9 mouse cellular contexts compared by ENCODE assay signal in genomic region chr10:93291843-93292242, GRCm38 (mm10). TPM values are rescaled to one million over a fixed set of nuclear protein-coding genes. Genes with fewer than 3 reads are reported as not detected.
DNase-seq lines count a peak whose midpoint lies in the region; ATAC-seq and TF ChIP-seq lines count a peak whose summit lies in the region.
"Had no signal": no experiment of that assay in that cellular context is flagged by ENCODE, and none has a peak within 500 bp of the region (broad histone marks: within the 10 kb centered on the region; RNA-seq: fewer than 3 reads in every experiment).

No protein-coding gene starts in this region.

- no peak overlapping the region for H3K4me2 ChIP-seq in liver, postnatal 0 days (ENCODE audit: low read depth, low read length)
- H3K4me2 ChIP-seq: limb, embryonic 13.5 days had no signal

- no peak for TF ChIP-seq EP300 in liver, postnatal 0 days (IDR thresholded peaks at IDR 0.05; ENCODE audit: low read depth)

- no peak overlapping the region for H3K4me3 ChIP-seq in liver, postnatal 0 days (ENCODE audit: low read depth, low read length)
- H3K4me3 ChIP-seq: limb, embryonic 13.5 days had no signal

- peak; percentile 79 for ATAC-seq in CD4-positive, CD25-positive, alpha-beta regulatory T cell, adult 4 months
- ATAC-seq in common myeloid progenitor, adult 5-6 weeks (replicated peaks; ENCODE audit: low read depth, poor library complexity, severe bottlenecking), result peak; percentile 52
- peak; percentile 64; the same call in 1 of the 2 replicates for ATAC-seq in liver, postnatal 0 days

- H3K36me3 ChIP-seq in liver, postnatal 0 days (replicated peaks; ENCODE audit: insufficient read depth, low read length), result no peaks in the 10 kb centered on the region

- H3K27ac ChIP-seq in liver, postnatal 0 days (ENCODE audit: low read depth), result no peak overlapping the region
- H3K27ac ChIP-seq: limb, embryonic 13.5 days had no signal

- H3K9ac ChIP-seq in liver, postnatal 0 days (replicated peaks), result no peak overlapping the region
- H3K9ac ChIP-seq: limb, embryonic 13.5 days had no signal

- DNase-seq in adrenal gland, adult 18-20 months (ENCODE audit: low spot score in 2 of 2), result peak; percentile 79 to 88
- DNase-seq in heart, adult 11 months, result peak; percentile 98
- DNase-seq in kidney, adult 8-10 months, result peak; percentile 78 to 89
- DNase-seq in liver, postnatal 0 days, result peak; percentile 82
- DNase-seq in ovary, postnatal 10 days (ENCODE audit: low spot score), result peak; percentile 50
- peak; percentile 84 for DNase-seq in thymus, postnatal 14 days

- H3K4me1 ChIP-seq in liver, postnatal 0 days (ENCODE audit: insufficient read depth), result no peaks in the 10 kb centered on the region

- no peaks in the 10 kb centered on the region for H3K27me3 ChIP-seq in liver, postnatal 0 days (ENCODE audit: insufficient read depth, low read length)
- H3K27me3 ChIP-seq: limb, embryonic 13.5 days had no signal

- peak; percentile 86 for TF ChIP-seq CTCF in liver, postnatal 0 days (IDR thresholded peaks at IDR 0.05; ENCODE audit: low read depth)

- H3K9me3 ChIP-seq in liver, postnatal 0 days (ENCODE audit: low read length), result no peaks in the 10 kb centered on the region
- H3K9me3 ChIP-seq: limb, embryonic 13.5 days had no signal

- WGBS in liver, postnatal 0 days (ENCODE audit: insufficient replicate concordance), result 15% methylated on average over 6 of the region's 6 CpGs

RNA-seq across cellular contexts. Expression of gene Elk3, which starts 19.1 kb away (rescaled TPM):
- 10 to 100 TPM; 26.0 to 26.3 TPM for polyA plus RNA-seq in CD4-positive, CD25-positive, alpha-beta regulatory T cell, adult 4 months (2017; shearing (Covaris generic))
- total RNA-seq in adrenal gland, adult 18-20 months (2021), result 10 to 100 TPM; 25.7 to 30.1 TPM
- 25.5 and 30.0 TPM in 2 replicates for total RNA-seq in common myeloid progenitor, adult 5-6 weeks (2017)
- polyA plus RNA-seq in liver, postnatal 0 days (2015; fragmentation: Nextera tagmentation; extraction: Ambion mirVana), result 6.2 and 7.9 TPM in 2 replicates
